Mouse (Mus musculus) brown adipose tissue, adult 24 weeks (tissue): ENCODE measurements around the gene Cd6. TPM values are rescaled to one million over a fixed set of nuclear protein-coding genes. Genes with fewer than 3 reads are reported as not detected.
A peak's percentile ranks its signal among the peaks of the same experiment; 100 is the strongest.

ENCODE experiments used
- H3K27ac ChIP-seq: fragments of 200-500 bp; replicated peaks from 2 replicates; pipeline ENCODE4 v1.5.1; 2012; ENCODE audit warnings: low read depth, mild to moderate bottlenecking, low read length
- H3K4me1 ChIP-seq: fragments of 200-500 bp; 2 replicates; pipeline ENCODE4 v1.6.1; 2012; ENCODE audit warnings: low read length, mixed read lengths; ENCODE audit not compliant: control insufficient read depth, insufficient read depth, insufficient read length
- H3K4me3 ChIP-seq: fragments of 200-500 bp; 2 replicates; pipeline ENCODE4 v1.5.1; 2012; ENCODE audit warnings: low read depth, mild to moderate bottlenecking, low read length, moderate library complexity; ENCODE audit not compliant: insufficient read depth
- polyA plus RNA-seq: library from polyadenylated mRNA; stranded (reverse); fragments of >200 nt; gene quantifications from 2 replicates; pipeline ENCODE4 v1.2.4, GENCODE M21; 2012; ENCODE audit not compliant: missing spikeins, insufficient read depth, insufficient read length

Gene Cd6
- polyA plus RNA-seq, 1 experiment = not detected

DNA sequence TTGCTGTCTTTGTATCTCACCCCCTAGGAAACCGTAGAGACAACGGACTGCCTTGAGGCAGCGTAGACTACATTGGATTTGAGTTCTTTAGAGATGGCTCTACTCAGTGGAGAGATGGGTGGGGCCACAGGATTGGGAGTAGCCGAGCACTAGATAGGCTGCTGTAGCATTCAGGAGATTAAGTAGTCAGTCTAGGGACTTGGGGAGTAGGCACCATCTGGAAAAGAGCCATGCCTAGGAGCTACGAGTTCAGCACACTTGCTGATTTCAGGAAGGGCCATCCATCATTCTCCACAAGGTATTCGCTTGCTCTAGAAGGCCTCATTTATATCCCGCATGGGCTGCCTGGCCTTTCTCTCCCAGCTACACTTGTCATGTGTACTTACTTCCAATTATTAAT, 16.3 kb upstream of the Cd6 start:
- H3K4me1 ChIP-seq = peaks cover 6% of the 10 kb centered on the region
- no peak overlapping the region for H3K27ac ChIP-seq
- no peak overlapping the region for H3K4me3 ChIP-seq

GRCm38 (mm10) chr19:10845454-10845853, 15.6 kb upstream of the Cd6 start:
- no peak overlapping the region for H3K4me3 ChIP-seq
- H3K27ac ChIP-seq = no peak overlapping the region
- peaks cover 6% of the 10 kb centered on the region for H3K4me1 ChIP-seq

DNA sequence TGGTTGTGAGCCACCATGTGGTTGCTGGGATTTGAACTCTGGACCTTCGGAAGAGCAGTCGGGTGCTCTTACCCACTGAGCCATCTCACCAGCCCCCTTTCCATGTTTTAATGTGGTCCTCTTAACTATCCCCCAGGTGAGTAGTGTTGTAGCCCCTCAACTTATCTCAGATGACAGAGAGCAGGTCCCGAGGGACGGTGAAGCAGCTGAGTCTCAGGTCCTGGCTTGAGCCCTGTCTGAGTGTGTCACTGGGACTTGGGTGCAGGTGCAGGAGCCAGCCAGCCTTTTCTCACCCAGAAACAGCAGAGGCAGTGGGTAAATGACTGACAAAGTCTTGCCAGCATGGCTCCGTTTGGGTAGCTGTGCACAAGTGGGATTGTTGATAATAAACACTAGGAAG, 14.3 kb upstream of the Cd6 start:
- H3K4me3 ChIP-seq = no peak overlapping the region
- H3K27ac ChIP-seq = no peak overlapping the region
- peaks cover 6% of the 10 kb centered on the region for H3K4me1 ChIP-seq

GRCm38 (mm10) chr19:10842914-10843313, 13.1 kb upstream of the Cd6 start:
- peak overlapping the region; percentile 50 for H3K4me3 ChIP-seq

DNA sequence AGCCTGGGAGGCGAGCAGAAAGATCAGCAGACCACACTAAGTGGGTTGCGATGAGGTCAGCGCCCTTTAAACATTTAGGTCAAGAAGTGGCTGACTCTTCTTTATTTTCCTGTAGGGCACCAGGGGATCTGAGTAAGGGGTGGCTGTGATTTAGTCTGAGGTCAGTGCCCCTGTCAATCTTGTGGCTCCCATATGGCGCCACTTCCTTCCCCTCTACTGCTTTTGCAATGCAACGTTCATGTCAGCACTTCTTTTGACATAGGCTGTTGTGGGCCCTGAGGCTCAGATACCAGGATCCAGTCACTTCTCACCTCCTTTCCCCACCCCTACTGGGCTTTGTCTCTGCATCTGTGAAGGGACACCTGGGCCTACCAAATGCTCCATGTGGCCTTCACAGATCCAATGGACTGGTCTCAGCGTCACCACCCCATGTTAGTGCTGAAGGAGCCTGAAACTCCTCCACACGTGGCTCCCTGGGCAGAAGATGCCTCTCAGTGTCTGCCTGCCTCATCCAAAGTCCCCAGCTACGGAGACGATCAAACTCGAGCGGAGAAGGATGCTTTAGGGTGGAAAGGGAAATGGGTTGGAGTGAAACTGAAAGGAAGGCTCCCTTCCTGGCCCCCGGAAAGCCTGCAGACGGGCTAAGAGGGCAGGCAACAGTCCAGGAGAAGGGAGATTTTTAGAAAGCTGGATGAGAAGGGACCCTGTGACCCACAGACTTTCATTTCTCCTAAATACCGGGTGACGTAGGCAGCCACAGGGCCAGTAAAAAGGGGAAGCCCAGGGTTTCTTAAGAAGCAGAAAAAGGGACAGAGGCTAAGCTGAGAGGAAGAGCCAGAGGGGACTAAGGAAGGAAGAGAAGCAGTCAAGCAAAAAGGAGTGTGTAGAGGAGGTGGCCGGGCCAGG, 12.1 kb upstream of the Cd6 start:
- Histone ChIP-seq H3K27ac (peak overlapping the region; percentile 83), H3K4me3 (peak overlapping the region; percentile 50), H3K4me1 (peaks cover 6% of the 10 kb centered on the region)

More at GRCm38 (mm10) chr19:10842914-10843313, 13.1 kb upstream of the Cd6 start:
- peaks cover 6% of the 10 kb centered on the region for H3K4me1 ChIP-seq
- H3K27ac ChIP-seq = peak overlapping the region; percentile 45

DNA sequence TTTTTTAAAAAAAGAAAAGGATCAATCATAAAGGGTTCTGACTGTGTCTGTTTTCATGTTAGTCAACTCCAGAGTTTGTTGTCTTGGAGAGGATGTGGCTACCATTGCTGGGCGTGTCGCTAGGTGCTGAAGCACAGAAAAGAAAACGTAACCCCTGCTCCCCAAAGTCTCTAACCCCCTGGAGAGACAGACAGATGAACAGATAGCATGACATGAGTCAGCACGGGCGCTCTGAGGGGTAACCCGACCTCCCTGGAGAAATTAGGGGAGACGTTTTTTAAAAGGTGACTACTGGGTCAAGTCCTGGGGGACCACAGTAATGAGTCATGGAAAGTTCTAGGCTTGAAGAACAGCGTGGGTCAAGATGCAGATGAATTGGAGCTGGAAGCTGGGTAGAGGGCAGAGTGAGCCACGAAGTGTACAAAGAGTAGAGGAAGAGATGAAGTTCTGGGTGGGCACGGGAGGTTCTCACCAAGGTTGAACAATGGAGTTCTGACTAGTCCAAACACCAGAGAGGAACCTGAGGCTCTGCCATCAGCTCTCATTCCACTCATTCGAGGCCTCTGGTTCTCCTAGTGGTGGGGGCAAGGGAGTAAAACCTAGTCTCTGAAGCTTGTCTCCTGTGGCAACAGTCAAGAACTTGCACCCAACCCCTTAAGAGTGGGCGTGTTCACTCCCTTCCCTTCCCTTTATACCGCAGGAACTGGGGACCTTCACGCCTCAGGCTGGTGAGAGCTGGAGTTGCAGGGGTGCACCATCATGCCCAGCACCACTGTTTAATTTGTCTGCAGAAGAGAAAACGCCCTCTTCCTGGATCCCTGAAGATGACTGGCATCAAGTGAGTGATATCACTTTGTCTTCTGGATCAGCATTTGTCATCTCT, 9.4 kb upstream of the Cd6 start, which contains the start of gene Slc15a3:
Gene Slc15a3, plus strand, starts transcription at position 718 of the 883 bp plus-strand sequence.
- Histone ChIP-seq H3K4me3 (no peak within 1 kb of the TSS), H3K27ac (no peak within 1 kb of the TSS), H3K4me1 (peaks cover 6% of the 10 kb centered on the region)

GRCm38 (mm10) chr19:10835671-10836070, 5.8 kb upstream of the Cd6 start:
- H3K4me1 ChIP-seq = no peaks in the 10 kb centered on the region
- H3K27ac ChIP-seq = no peak overlapping the region
- H3K4me3 ChIP-seq = no peak overlapping the region

DNA sequence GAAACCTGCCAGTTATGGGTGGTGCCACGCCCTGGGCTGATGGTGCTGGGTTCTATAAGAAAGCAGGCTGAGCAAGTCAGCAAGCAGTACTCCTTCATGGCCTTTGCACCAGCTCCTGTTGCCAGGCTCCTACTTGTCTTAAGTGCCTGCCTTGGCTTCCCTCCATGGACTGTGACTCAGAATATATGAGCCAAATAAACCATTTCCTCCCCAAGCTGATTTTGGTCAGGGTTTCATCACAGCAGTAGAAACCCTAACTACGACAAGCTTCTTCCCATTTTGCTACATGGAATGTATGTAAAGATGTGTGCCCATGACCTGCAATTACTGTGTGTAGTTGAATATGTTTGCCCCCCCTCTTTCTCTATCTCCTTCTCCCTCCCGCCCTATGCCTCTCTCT, 3.8 kb upstream of the Cd6 start:
- Histone ChIP-seq H3K4me1 (no peaks in the 10 kb centered on the region), H3K4me3 (no peak overlapping the region), H3K27ac (no peak overlapping the region)

DNA sequence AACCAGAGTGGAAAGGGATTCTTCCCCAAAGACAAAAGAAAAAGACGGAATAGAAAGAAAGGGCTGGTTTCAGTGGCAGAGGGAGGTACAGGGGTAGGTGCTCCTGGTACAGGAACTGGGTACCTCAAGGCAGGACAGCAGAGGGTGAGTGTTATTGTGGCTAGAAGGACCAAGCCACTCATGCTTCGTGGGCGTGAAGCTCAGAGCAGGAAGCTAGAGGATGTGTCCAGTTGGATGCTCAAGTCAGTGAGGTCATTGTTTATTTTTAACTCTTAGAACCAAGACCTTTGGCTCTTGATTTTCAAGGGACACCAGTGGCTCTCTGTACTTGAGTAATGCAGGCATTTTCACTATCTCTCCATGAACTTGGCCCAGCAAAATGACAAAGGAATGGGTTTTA, 2.2 kb upstream of the Cd6 start:
- Histone ChIP-seq H3K4me1 (no peaks in the 10 kb centered on the region), H3K4me3 (no peak overlapping the region), H3K27ac (no peak overlapping the region)

- no peak overlapping the region for H3K27ac ChIP-seq
- no peak overlapping the region for H3K4me3 ChIP-seq
These were observed 1.6 kb upstream of the Cd6 start for GRCm38 (mm10) chr19:10831424-10831823.

DNA sequence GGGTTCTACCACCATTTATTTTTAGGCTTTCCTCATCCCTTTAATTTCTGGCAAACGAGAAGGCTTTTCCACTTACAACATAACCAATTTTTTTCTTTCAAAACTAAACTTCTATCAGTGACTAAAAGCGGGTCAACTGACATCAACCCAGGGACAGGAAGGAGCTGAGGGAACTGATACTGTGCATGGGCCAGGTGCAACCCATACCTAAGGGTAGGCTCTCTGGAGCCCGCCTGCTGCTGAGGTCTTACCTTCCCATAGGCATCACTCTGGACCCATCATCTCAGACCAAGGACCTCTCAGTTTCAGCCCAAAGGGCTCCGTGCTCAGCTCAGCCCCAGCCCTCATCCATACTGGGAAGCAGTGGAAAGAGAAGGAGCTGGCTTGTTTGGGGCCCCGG, 1.5 kb downstream of the Cd6 start:
- Histone ChIP-seq H3K4me3 (no peak overlapping the region), H3K27ac (no peak overlapping the region), H3K4me1 (no peaks in the 10 kb centered on the region)

More at GRCm38 (mm10) chr19:10831424-10831823, 1.6 kb upstream of the Cd6 start:
- H3K4me1 ChIP-seq = no peaks in the 10 kb centered on the region

- no peak overlapping the region for H3K4me3 ChIP-seq
- no peaks in the 10 kb centered on the region for H3K4me1 ChIP-seq
- H3K27ac ChIP-seq = no peak overlapping the region
These were observed 5.8 kb downstream of the Cd6 start for GRCm38 (mm10) chr19:10824061-10824460.

- no peak overlapping the region for H3K27ac ChIP-seq
- no peaks in the 10 kb centered on the region for H3K4me1 ChIP-seq
- H3K4me3 ChIP-seq = no peak overlapping the region
These were observed 7.3 kb downstream of the Cd6 start for GRCm38 (mm10) chr19:10822534-10822933.

GRCm38 (mm10) chr19:10821319-10821718, 8.5 kb downstream of the Cd6 start:
- H3K4me1 ChIP-seq = no peaks in the 10 kb centered on the region
- H3K27ac ChIP-seq = no peak overlapping the region
- no peak overlapping the region for H3K4me3 ChIP-seq

DNA sequence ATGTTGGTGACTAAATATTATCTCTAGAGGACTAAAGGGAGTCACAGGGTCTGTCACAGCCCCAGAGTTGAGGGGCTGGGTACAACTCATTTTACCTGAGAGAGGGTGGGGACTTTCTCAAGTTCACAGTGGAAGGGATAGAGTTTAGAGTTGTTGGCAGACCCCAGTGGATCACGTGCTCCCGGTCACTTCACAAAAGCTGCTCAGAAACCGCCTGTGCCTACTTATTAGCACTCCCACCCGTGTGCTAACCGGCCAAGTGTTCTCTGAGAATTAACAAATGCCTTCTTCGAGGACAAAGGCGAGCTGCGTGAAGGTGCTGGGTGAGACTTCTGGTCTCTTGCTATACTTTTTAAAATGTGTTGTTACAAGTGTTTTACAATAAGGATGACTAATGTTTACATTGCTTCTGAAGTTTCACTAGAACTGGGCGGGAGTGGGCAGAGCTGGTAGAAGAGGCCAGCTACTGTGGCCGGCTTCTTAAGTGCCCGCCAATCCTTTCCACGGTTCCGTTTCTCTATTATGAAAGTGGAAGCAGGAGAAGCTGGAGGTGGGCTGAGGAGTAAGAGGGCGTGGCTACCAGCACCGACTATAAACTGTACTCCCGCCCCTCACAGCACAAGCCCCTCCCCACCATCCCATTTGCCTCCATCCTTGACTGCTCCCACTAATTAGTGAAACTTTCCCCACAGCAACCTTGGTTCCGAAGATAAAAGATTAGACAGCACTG, 11.5 kb downstream of the Cd6 start:
- Histone ChIP-seq H3K4me3 (no peak overlapping the region), H3K27ac (no peak overlapping the region), H3K4me1 (no peaks in the 10 kb centered on the region)
